Mouse (Mus musculus) bone marrow macrophage, adult 2 months (primary cell): ENCODE measurements around the gene Spsb1.

Experiments used
- CTCF ChIP-seq: IDR thresholded peaks from 2 replicates; pipeline ENCODE4 v1.5.1; 2012; ENCODE audit warnings: low read depth, mild to moderate bottlenecking, low read length, moderate library complexity
- POLR2A ChIP-seq: IDR thresholded peaks from 2 replicates; pipeline ENCODE4 v1.6.1; 2012; ENCODE audit warnings: mild to moderate bottlenecking, low read depth, low read length, borderline replicate concordance

DNA sequence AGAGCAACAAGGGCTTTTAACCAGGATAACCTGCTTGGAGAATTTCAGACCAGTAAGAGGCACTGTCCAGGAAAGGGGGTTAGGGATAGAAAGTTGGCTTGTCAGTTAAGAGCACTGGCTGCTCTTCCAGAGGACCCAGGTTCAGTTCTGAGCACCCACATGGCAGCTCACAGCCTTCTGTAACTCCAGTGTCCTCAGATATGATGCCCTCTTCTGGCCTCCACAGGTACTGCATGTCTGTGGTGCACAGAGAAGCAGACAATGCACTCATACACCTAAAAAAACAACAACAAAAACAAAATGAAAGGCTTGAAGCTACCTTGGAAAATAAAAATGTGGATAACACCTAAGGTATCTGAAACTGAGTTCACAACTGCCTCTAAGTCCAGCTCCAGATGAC is 84.4 kb downstream of the Spsb1 start:
- TF ChIP-seq CTCF = peak; percentile 41
- no peak for TF ChIP-seq POLR2A
